Mouse (Mus musculus) ES-Bruce4 (cell line): ENCODE results near the gene Tmem135.

Experiments used
- CTCF ChIP-seq: IDR thresholded peaks from one replicate; pipeline ENCODE4 v1.8.1; 2011; ENCODE audit warnings: low read depth, low read length
- EP300 ChIP-seq: IDR thresholded peaks from 2 replicates; pipeline ENCODE4 v1.6.1; 2011; ENCODE audit warnings: low read depth, low read length; ENCODE audit not compliant: insufficient read depth
- POLR2A ChIP-seq: IDR thresholded peaks from one replicate; pipeline ENCODE4 v1.8.1; 2011; ENCODE audit warnings: low read length; ENCODE audit not compliant: insufficient read depth

- TF ChIP-seq CTCF = no peak
- TF ChIP-seq EP300 = no peak
- no peak for TF ChIP-seq POLR2A
Measured at GRCm38 (mm10) chr7:89156629-89157028, 247.4 kb downstream of the Tmem135 start.
